Mouse (Mus musculus) CD4-positive, CD25-positive, alpha-beta regulatory T cell, adult 4 months (primary cell): ENCODE results near the gene Pde4b. TPM values are rescaled to one million over a fixed set of nuclear protein-coding genes. Genes with fewer than 3 reads are reported as not detected.
"Not testable (repeated sequence)": the region's sequence is repeated elsewhere in the genome, so short reads cannot be mapped to it uniquely, and the experiment has no call there.

Source experiments
- ATAC-seq: one replicate; pipeline ENCODE4 v1.8.0; 2017
- polyA plus RNA-seq, 2 experiments: library from polyadenylated mRNA; unstranded; fragments of 100-300 nt; shearing (Covaris generic); gene quantifications; one replicate each; pipeline ENCODE4 v1.2.1; 2017

Pde4b gene
- polyA plus RNA-seq, 2 experiments from 2014 or later, result 68.4 to 84.0 TPM

GRCm38 (mm10) chr4:102484738-102485137 lies 397.4 kb downstream of the Pde4b start:
- no peak for ATAC-seq

- ATAC-seq, result no peak
Measured at GRCm38 (mm10) chr4:102486134-102486920, 399.0 kb downstream of the Pde4b start.

GRCm38 (mm10) chr4:102486921-102487240 lies 399.5 kb downstream of the Pde4b start:
- ATAC-seq, result no peak

GRCm38 (mm10) chr4:102488000-102488399 lies 400.7 kb downstream of the Pde4b start:
- no peak for ATAC-seq

GRCm38 (mm10) chr4:102491468-102492123 lies 404.3 kb downstream of the Pde4b start:
- ATAC-seq, result no peak

- ATAC-seq, result peak; percentile 34
Measured at GRCm38 (mm10) chr4:102492911-102493310, 405.6 kb downstream of the Pde4b start.

GRCm38 (mm10) chr4:102493342-102494128 lies 406.2 kb downstream of the Pde4b start:
- ATAC-seq, result peak; percentile 82

- not testable (repeated sequence) for ATAC-seq
Measured at GRCm38 (mm10) chr4:102494203-102494602, 406.9 kb downstream of the Pde4b start.

GRCm38 (mm10) chr4:102495001-102495400 lies 407.7 kb downstream of the Pde4b start:
- ATAC-seq, result no peak

GRCm38 (mm10) chr4:102495474-102495873 lies 408.1 kb downstream of the Pde4b start:
- ATAC-seq, result no peak

- no peak for ATAC-seq
Measured at GRCm38 (mm10) chr4:102496269-102497177, 409.2 kb downstream of the Pde4b start.

GRCm38 (mm10) chr4:102497221-102497620 lies 409.9 kb downstream of the Pde4b start:
- no peak for ATAC-seq

- no peak for ATAC-seq
Measured at GRCm38 (mm10) chr4:102498169-102498919, 411.0 kb downstream of the Pde4b start.

GRCm38 (mm10) chr4:102498920-102499316 lies 411.6 kb downstream of the Pde4b start:
- ATAC-seq, result peak; percentile 56

- no peak for ATAC-seq
Measured at GRCm38 (mm10) chr4:102505714-102506113, 418.4 kb downstream of the Pde4b start.

GRCm38 (mm10) chr4:102506376-102507280 lies 419.3 kb downstream of the Pde4b start:
- peak; percentile 92 for ATAC-seq

GRCm38 (mm10) chr4:102507344-102507743 lies 420.0 kb downstream of the Pde4b start:
- peak; percentile 15 for ATAC-seq

- ATAC-seq, result no peak
Measured at GRCm38 (mm10) chr4:102507753-102508152, 420.4 kb downstream of the Pde4b start.

GRCm38 (mm10) chr4:102510061-102510460 lies 422.7 kb downstream of the Pde4b start:
- no peak for ATAC-seq

- peak; percentile 3 for ATAC-seq
Measured at GRCm38 (mm10) chr4:102510939-102511391, 423.6 kb downstream of the Pde4b start.
